Mouse (Mus musculus) forebrain, embryonic 13.5 days (tissue): ENCODE results near the gene B4galnt1. TPM values are rescaled to one million over a fixed set of nuclear protein-coding genes. Genes with fewer than 3 reads are reported as not detected.

ENCODE experiments used
- ATAC-seq: fragments of 200-750 bp; cut with Nextera tagmentation; 2 replicates; pipeline ENCODE4 v1.8.0; 2017
- H3K27ac ChIP-seq: fragments of 300-500 bp; sonication (generic); 2 replicates; pipeline ENCODE4 v1.5.1; 2015; ENCODE audit warnings: inconsistent platforms, mild to moderate bottlenecking, moderate library complexity
- H3K27me3 ChIP-seq: fragments of 300-500 bp; sonication (generic); 2 replicates; pipeline ENCODE4 v1.6.1; 2015; ENCODE audit warnings: mild to moderate bottlenecking, inconsistent platforms
- H3K36me3 ChIP-seq: fragments of 300-500 bp; sonication (generic); 2 replicates; pipeline ENCODE4 v1.6.1; 2015; ENCODE audit warnings: mild to moderate bottlenecking, inconsistent platforms; ENCODE audit not compliant: poor library complexity, severe bottlenecking
- H3K4me1 ChIP-seq: fragments of 300-500 bp; sonication (generic); 2 replicates; pipeline ENCODE4 v1.6.1; 2015; ENCODE audit warnings: inconsistent platforms
- H3K4me2 ChIP-seq: fragments of 300-500 bp; sonication (generic); 2 replicates; pipeline ENCODE4 v1.6.1; 2015; ENCODE audit warnings: inconsistent platforms, mild to moderate bottlenecking, moderate library complexity
- H3K4me3 ChIP-seq: fragments of 300-500 bp; sonication (generic); 2 replicates; pipeline ENCODE4 v1.5.1; 2015; ENCODE audit warnings: mild to moderate bottlenecking, inconsistent platforms
- H3K9ac ChIP-seq: fragments of 300-500 bp; sonication (generic); 2 replicates; pipeline ENCODE4 v1.6.1; 2015; ENCODE audit warnings: mild to moderate bottlenecking, inconsistent platforms
- H3K9me3 ChIP-seq: fragments of 300-500 bp; sonication (generic); replicated peaks from 2 replicates; pipeline ENCODE4 v1.6.1; 2016; ENCODE audit warnings: inconsistent platforms
- whole genome bisulfite sequencing: fragments of 180-500 bp; shearing (Covaris S2); methylation state at CpG from one replicate; pipeline ENCODE4 v1.1.7; 2015; 5-methylcytosine and 5-hydroxymethylcytosine counted together
- polyA plus RNA-seq: library from polyadenylated mRNA; unstranded; fragments of >200 nt; fragmentation: Nextera tagmentation; extraction: Ambion mirVana; gene quantifications from 2 replicates; pipeline ENCODE4 v1.2.1, GENCODE M21; 2015

B4galnt1 gene
- polyA plus RNA-seq, 1 experiment from 2014 or later = 16.7 TPM

- no peaks in the 10 kb centered on the region for H3K27me3 ChIP-seq
- WGBS = 90% methylated on average over 10 of the region's 10 CpGs
- H3K9me3 ChIP-seq = no peaks in the 10 kb centered on the region
- H3K9ac ChIP-seq = no peak overlapping the region
- no peak overlapping the region for H3K4me3 ChIP-seq
- H3K27ac ChIP-seq = no peak overlapping the region
- peaks cover 77% of the 10 kb centered on the region for H3K36me3 ChIP-seq
- ATAC-seq = no peak
- peaks cover 10% of the 10 kb centered on the region for H3K4me1 ChIP-seq
- no peak overlapping the region for H3K4me2 ChIP-seq
These were observed 40.3 kb downstream of the B4galnt1 start for GRCm38 (mm10) chr10:127205373-127205772.

GRCm38 (mm10) chr10:127208921-127209320 lies 43.9 kb downstream of the B4galnt1 start:
- H3K9me3 ChIP-seq = no peaks in the 10 kb centered on the region
- WGBS = 97% methylated on average over 4 of the region's 4 CpGs
- H3K4me1 ChIP-seq = peaks cover 18% of the 10 kb centered on the region

GRCm38 (mm10) chr10:127209928-127210570 lies 45.0 kb downstream of the B4galnt1 start:
- H3K27ac ChIP-seq = no peak overlapping the region
- no peaks in the 10 kb centered on the region for H3K9me3 ChIP-seq
- peak overlapping the region; percentile 84; the same call in 1 of the 2 replicates for H3K9ac ChIP-seq
- WGBS = 87% methylated on average over 13 of the region's 13 CpGs
- H3K27me3 ChIP-seq = no peaks in the 10 kb centered on the region
- H3K4me1 ChIP-seq = peaks cover 18% of the 10 kb centered on the region
- peak overlapping the region; percentile 82; the same call in 1 of the 2 replicates for H3K4me3 ChIP-seq
- peaks cover 35% of the 10 kb centered on the region for H3K36me3 ChIP-seq
- H3K4me2 ChIP-seq = peak overlapping the region; percentile 93
- ATAC-seq = no peak

More at GRCm38 (mm10) chr10:127208921-127209320, 43.9 kb downstream of the B4galnt1 start:
- Histone ChIP-seq H3K4me3 (no peak overlapping the region), H3K27me3 (no peaks in the 10 kb centered on the region), H3K36me3 (peaks cover 45% of the 10 kb centered on the region), H3K9ac (no peak overlapping the region), H3K27ac (no peak overlapping the region), H3K4me2 (no peak overlapping the region)
- ATAC-seq = no peak

GRCm38 (mm10) chr10:127210961-127211405 lies 46.0 kb downstream of the B4galnt1 start:
- Histone ChIP-seq H3K9ac (peak overlapping the region; percentile 84), H3K4me2 (peak overlapping the region; percentile 93), H3K36me3 (peaks cover 26% of the 10 kb centered on the region), H3K27ac (peak overlapping the region; percentile 65), H3K4me1 (peaks cover 18% of the 10 kb centered on the region), H3K9me3 (no peaks in the 10 kb centered on the region), H3K27me3 (no peaks in the 10 kb centered on the region), H3K4me3 (peak overlapping the region; percentile 82)
- under 1% methylated on average over 24 of the region's 25 CpGs for WGBS
- ATAC-seq = peak; percentile 75

- Histone ChIP-seq H3K27ac (peak within 1 kb of the TSS; percentile 65), H3K4me3 (peak within 1 kb of the TSS; percentile 82)
- under 1% methylated on average over 36 of the region's 47 CpGs for WGBS
These were observed 46.4 kb downstream of the B4galnt1 start, which contains the start of gene Pip4k2c for GRCm38 (mm10) chr10:127211414-127211854. Pip4k2c (minus strand) TSS chr10:127211585.

GRCm38 (mm10) chr10:127213272-127213671 lies 48.2 kb downstream of the B4galnt1 start:
- no peak overlapping the region for H3K27ac ChIP-seq
- H3K9me3 ChIP-seq = no peaks in the 10 kb centered on the region
- ATAC-seq = no peak
- H3K27me3 ChIP-seq = no peaks in the 10 kb centered on the region
- peaks cover 6% of the 10 kb centered on the region for H3K36me3 ChIP-seq
- no peak overlapping the region for H3K4me2 ChIP-seq
- H3K4me1 ChIP-seq = peaks cover 18% of the 10 kb centered on the region
- WGBS = 92% methylated on average over 8 of the region's 8 CpGs
- H3K4me3 ChIP-seq = no peak overlapping the region
- no peak overlapping the region for H3K9ac ChIP-seq

More at GRCm38 (mm10) chr10:127211414-127211854, 46.4 kb downstream of the B4galnt1 start, which contains the start of gene Pip4k2c:
- Histone ChIP-seq H3K27me3 (no peaks in the 10 kb centered on the region), H3K4me1 (peaks cover 18% of the 10 kb centered on the region), H3K9me3 (no peaks in the 10 kb centered on the region), H3K36me3 (peaks cover 21% of the 10 kb centered on the region), H3K4me2 (peak within 1 kb of the TSS; percentile 93), H3K9ac (peak within 1 kb of the TSS; percentile 84)
- peak; percentile 97 for ATAC-seq

- Histone ChIP-seq H3K4me2 (no peak overlapping the region), H3K36me3 (0 out of 2 replicates have a peak, but pooled peaks cover under 1% of the 10 kb centered on the region), H3K4me1 (peaks cover 18% of the 10 kb centered on the region), H3K4me3 (no peak overlapping the region), H3K27ac (no peak overlapping the region), H3K27me3 (no peaks in the 10 kb centered on the region), H3K9me3 (no peaks in the 10 kb centered on the region), H3K9ac (no peak overlapping the region)
- no peak for ATAC-seq
- 85% methylated on average over 13 of the region's 13 CpGs for WGBS
These were observed 48.8 kb downstream of the B4galnt1 start for GRCm38 (mm10) chr10:127213704-127214421.

GRCm38 (mm10) chr10:127214422-127214803 lies 49.4 kb downstream of the B4galnt1 start:
- Histone ChIP-seq H3K27ac (no peak overlapping the region), H3K9ac (no peak overlapping the region), H3K4me2 (no peak overlapping the region), H3K9me3 (no peaks in the 10 kb centered on the region), H3K36me3 (no peaks in the 10 kb centered on the region), H3K4me1 (peaks cover 16% of the 10 kb centered on the region), H3K4me3 (no peak overlapping the region), H3K27me3 (no peaks in the 10 kb centered on the region)
- WGBS = 66% methylated on average over 1 of the region's 1 CpGs
- no peak for ATAC-seq

- Histone ChIP-seq H3K4me2 (no peak overlapping the region), H3K9me3 (no peaks in the 10 kb centered on the region), H3K36me3 (no peaks in the 10 kb centered on the region), H3K4me3 (no peak overlapping the region), H3K4me1 (no peaks in the 10 kb centered on the region), H3K27ac (no peak overlapping the region), H3K27me3 (no peaks in the 10 kb centered on the region), H3K9ac (no peak overlapping the region)
- WGBS = 95% methylated on average over 11 of the region's 11 CpGs
- ATAC-seq = no peak
These were observed 51.4 kb downstream of the B4galnt1 start for GRCm38 (mm10) chr10:127216456-127216855.

GRCm38 (mm10) chr10:127217177-127217576 lies 52.2 kb downstream of the B4galnt1 start:
- no peaks in the 10 kb centered on the region for H3K4me1 ChIP-seq
- H3K9ac ChIP-seq = no peak overlapping the region
- no peaks in the 10 kb centered on the region for H3K9me3 ChIP-seq
- H3K27ac ChIP-seq = no peak overlapping the region
- no peak overlapping the region for H3K4me2 ChIP-seq
- H3K27me3 ChIP-seq = no peaks in the 10 kb centered on the region
- no peak overlapping the region for H3K4me3 ChIP-seq
- no peaks in the 10 kb centered on the region for H3K36me3 ChIP-seq
- no peak for ATAC-seq

GRCm38 (mm10) chr10:127218339-127218738 lies 53.3 kb downstream of the B4galnt1 start:
- ATAC-seq = no peak
- Histone ChIP-seq H3K4me2 (no peak overlapping the region), H3K4me3 (no peak overlapping the region), H3K4me1 (no peaks in the 10 kb centered on the region), H3K36me3 (no peaks in the 10 kb centered on the region), H3K9ac (no peak overlapping the region), H3K9me3 (no peaks in the 10 kb centered on the region), H3K27ac (no peak overlapping the region), H3K27me3 (no peaks in the 10 kb centered on the region)
- WGBS = 86% methylated on average over 2 of the region's 2 CpGs
